Mouse (Mus musculus): ENCODE data around the gene Snx19. TPM values are rescaled to one million over a fixed set of nuclear protein-coding genes. Genes with fewer than 3 reads are reported as not detected.

The Snx19 gene
- polyA plus RNA-seq, 1 experiment = not detected

- 82% methylated on average over 8 of the region's 8 CpGs for WGBS
- no peaks in the 10 kb centered on the region for H3K4me1 ChIP-seq (ENCODE audit: control insufficient read depth, insufficient read depth, low read length)
- H3K27ac ChIP-seq (ENCODE audit: insufficient read depth, low read depth, low read length) = no peak overlapping the region
- no peak for TF ChIP-seq POLR2A (IDR thresholded peaks at IDR 0.05; ENCODE audit: insufficient read depth, low read depth, low read length)
- no peak for TF ChIP-seq CTCF (IDR thresholded peaks at IDR 0.05; ENCODE audit: insufficient read depth, low read depth, low read length)
- no peak overlapping the region for H3K4me3 ChIP-seq (ENCODE audit: insufficient read depth, low read depth, low read length)
These were observed 33.6 kb downstream of the Snx19 start for GRCm38 (mm10) chr9:30460501-30460900.

- Histone ChIP-seq H3K4me3 (ENCODE audit: insufficient read depth, low read depth, low read length) (no peak overlapping the region), H3K4me1 (ENCODE audit: control insufficient read depth, insufficient read depth, low read length) (no peaks in the 10 kb centered on the region), H3K27ac (ENCODE audit: insufficient read depth, low read depth, low read length) (no peak overlapping the region)
- 74% methylated on average over 4 of the region's 4 CpGs for WGBS
- TF ChIP-seq CTCF (IDR thresholded peaks at IDR 0.05; ENCODE audit: insufficient read depth, low read depth, low read length) = no peak
- no peak for TF ChIP-seq POLR2A (IDR thresholded peaks at IDR 0.05; ENCODE audit: insufficient read depth, low read depth, low read length)
These were observed 37.8 kb downstream of the Snx19 start for GRCm38 (mm10) chr9:30464661-30465060.

GRCm38 (mm10) chr9:30480043-30480442 is 53.1 kb downstream of the Snx19 start:
- H3K4me1 ChIP-seq (ENCODE audit: control insufficient read depth, insufficient read depth, low read length) = no peaks in the 10 kb centered on the region
- 50% methylated on average over 4 of the region's 4 CpGs for WGBS
- H3K27ac ChIP-seq (ENCODE audit: insufficient read depth, low read depth, low read length) = no peak overlapping the region
- H3K4me3 ChIP-seq (ENCODE audit: insufficient read depth, low read depth, low read length) = no peak overlapping the region
- TF ChIP-seq POLR2A (IDR thresholded peaks at IDR 0.05; ENCODE audit: insufficient read depth, low read depth, low read length) = no peak

- TF ChIP-seq CTCF (IDR thresholded peaks at IDR 0.05; ENCODE audit: insufficient read depth, low read depth, low read length) (peak; percentile 99), POLR2A (IDR thresholded peaks at IDR 0.05; ENCODE audit: insufficient read depth, low read depth, low read length) (no peak)
- WGBS = under 1% methylated on average over 6 of the region's 6 CpGs
- no peaks in the 10 kb centered on the region for H3K4me1 ChIP-seq (ENCODE audit: control insufficient read depth, insufficient read depth, low read length)
- H3K4me3 ChIP-seq (ENCODE audit: insufficient read depth, low read depth, low read length) = no peak overlapping the region
- no peak overlapping the region for H3K27ac ChIP-seq (ENCODE audit: insufficient read depth, low read depth, low read length)
These were observed 53.6 kb downstream of the Snx19 start for GRCm38 (mm10) chr9:30480464-30480863.

- 97% methylated on average over 4 of the region's 4 CpGs for WGBS
- no peak overlapping the region for H3K27ac ChIP-seq (ENCODE audit: insufficient read depth, low read depth, low read length)
- no peak for TF ChIP-seq POLR2A (IDR thresholded peaks at IDR 0.05; ENCODE audit: insufficient read depth, low read depth, low read length)
- no peak for TF ChIP-seq CTCF (IDR thresholded peaks at IDR 0.05; ENCODE audit: insufficient read depth, low read depth, low read length)
- H3K4me3 ChIP-seq (ENCODE audit: insufficient read depth, low read depth, low read length) = no peak overlapping the region
- no peaks in the 10 kb centered on the region for H3K4me1 ChIP-seq (ENCODE audit: control insufficient read depth, insufficient read depth, low read length)
These were observed 55.2 kb downstream of the Snx19 start for GRCm38 (mm10) chr9:30482116-30482515.

- no peak overlapping the region for H3K27ac ChIP-seq (ENCODE audit: insufficient read depth, low read depth, low read length)
- WGBS = 94% methylated on average over 3 of the region's 3 CpGs
These were observed 57.3 kb downstream of the Snx19 start for GRCm38 (mm10) chr9:30484183-30484582.

DNA sequence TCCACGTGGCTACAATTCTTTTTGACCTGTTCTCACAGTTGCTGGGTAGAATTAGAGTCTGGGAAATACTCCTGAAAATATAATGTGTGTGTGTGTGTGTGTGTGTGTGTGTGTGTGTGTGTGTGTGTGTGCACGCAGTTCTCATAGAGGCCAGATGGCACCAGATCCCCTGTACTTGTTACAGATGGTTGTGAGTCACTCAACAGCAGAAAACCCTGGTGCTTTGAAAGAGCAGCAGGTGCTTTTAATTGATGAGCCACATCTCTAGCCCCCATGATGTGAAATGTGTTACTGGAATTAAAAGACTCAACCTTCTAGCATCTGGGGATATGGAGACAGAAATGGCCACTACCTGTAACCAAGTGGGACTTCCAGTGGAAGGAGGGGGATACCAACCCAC is 58.3 kb downstream of the Snx19 start:
- no peaks in the 10 kb centered on the region for H3K4me1 ChIP-seq (ENCODE audit: control insufficient read depth, insufficient read depth, low read length)
- no peak overlapping the region for H3K4me3 ChIP-seq (ENCODE audit: insufficient read depth, low read depth, low read length)
- no peak overlapping the region for H3K27ac ChIP-seq (ENCODE audit: insufficient read depth, low read depth, low read length)
- 90% methylated on average over 2 of the region's 2 CpGs for WGBS
- TF ChIP-seq POLR2A (IDR thresholded peaks at IDR 0.05; ENCODE audit: insufficient read depth, low read depth, low read length) (no peak), CTCF (IDR thresholded peaks at IDR 0.05; ENCODE audit: insufficient read depth, low read depth, low read length) (no peak)

More at GRCm38 (mm10) chr9:30484183-30484582, 57.3 kb downstream of the Snx19 start:
- Histone ChIP-seq H3K4me3 (ENCODE audit: insufficient read depth, low read depth, low read length) (no peak overlapping the region), H3K4me1 (ENCODE audit: control insufficient read depth, insufficient read depth, low read length) (no peaks in the 10 kb centered on the region)
- TF ChIP-seq POLR2A (IDR thresholded peaks at IDR 0.05; ENCODE audit: insufficient read depth, low read depth, low read length) (no peak), CTCF (IDR thresholded peaks at IDR 0.05; ENCODE audit: insufficient read depth, low read depth, low read length) (no peak)

- 93% methylated on average over 1 of the region's 1 CpGs for WGBS
- Histone ChIP-seq H3K4me1 (ENCODE audit: control insufficient read depth, insufficient read depth, low read length) (no peaks in the 10 kb centered on the region), H3K4me3 (ENCODE audit: insufficient read depth, low read depth, low read length) (no peak overlapping the region), H3K27ac (ENCODE audit: insufficient read depth, low read depth, low read length) (no peak overlapping the region)
- TF ChIP-seq CTCF (IDR thresholded peaks at IDR 0.05; ENCODE audit: insufficient read depth, low read depth, low read length) = no peak
- no peak for TF ChIP-seq POLR2A (IDR thresholded peaks at IDR 0.05; ENCODE audit: insufficient read depth, low read depth, low read length)
These were observed 61.5 kb downstream of the Snx19 start for GRCm38 (mm10) chr9:30488384-30488783.

DNA sequence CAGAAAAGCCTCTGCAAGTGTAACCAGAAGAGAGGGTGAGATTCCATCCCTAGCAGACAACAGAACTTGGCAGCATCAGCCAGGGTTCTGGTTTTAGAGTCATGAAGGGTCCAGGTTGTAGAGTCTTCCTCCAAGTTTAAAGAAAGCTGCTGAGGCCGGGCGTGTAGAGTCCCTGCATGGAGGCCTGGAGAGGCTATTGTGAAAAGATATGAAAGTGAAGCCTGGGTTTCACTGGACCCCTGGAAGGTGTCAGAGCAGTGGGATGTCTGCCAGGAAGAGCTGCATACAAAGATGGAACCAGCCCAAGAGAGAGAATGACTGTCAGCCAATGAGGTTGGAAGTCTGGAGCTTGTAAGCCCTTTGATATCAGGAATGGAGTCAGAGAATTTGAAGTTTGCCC is 67.5 kb downstream of the Snx19 start:
- H3K4me1 ChIP-seq (ENCODE audit: control insufficient read depth, insufficient read depth, low read length) = no peaks in the 10 kb centered on the region
- 91% methylated on average over 2 of the region's 2 CpGs for WGBS
- H3K27ac ChIP-seq (ENCODE audit: insufficient read depth, low read depth, low read length) = no peak overlapping the region
- TF ChIP-seq POLR2A (IDR thresholded peaks at IDR 0.05; ENCODE audit: insufficient read depth, low read depth, low read length) (no peak), CTCF (IDR thresholded peaks at IDR 0.05; ENCODE audit: insufficient read depth, low read depth, low read length) (no peak)
- no peak overlapping the region for H3K4me3 ChIP-seq (ENCODE audit: insufficient read depth, low read depth, low read length)

GRCm38 (mm10) chr9:30508966-30509365 is 82.1 kb downstream of the Snx19 start:
- no peak overlapping the region for H3K4me3 ChIP-seq (ENCODE audit: insufficient read depth, low read depth, low read length)
- TF ChIP-seq POLR2A (IDR thresholded peaks at IDR 0.05; ENCODE audit: insufficient read depth, low read depth, low read length) (no peak), CTCF (IDR thresholded peaks at IDR 0.05; ENCODE audit: insufficient read depth, low read depth, low read length) (no peak)
- WGBS = 70% methylated on average over 5 of the region's 5 CpGs
- H3K27ac ChIP-seq (ENCODE audit: insufficient read depth, low read depth, low read length) = no peak overlapping the region
- no peaks in the 10 kb centered on the region for H3K4me1 ChIP-seq (ENCODE audit: control insufficient read depth, insufficient read depth, low read length)

Data from olfactory bulb, adult 2 months (tissue).